Mouse (Mus musculus) gastrocnemius, postnatal 36 days (tissue): ENCODE measurements at regions not wholly inside any gene's neighbourhood (a gene's known extent, or its start where the extent isn't known, plus 50 kb on each side); places are given as distances from the start of the nearest gene placed in this dataset.

Experiments used
- DNase-seq, 2 experiments: peaks; one replicate each; pipeline ENCODE4 v3.0.0; 2022
- intact Hi-C: fragments of 180-260 bp; cut with DNase I; formaldehyde crosslinking; loops from one replicate; pipeline ENCODE4 v1.15.1; 2025
- microRNA-seq, 2 experiments: library from miRNA; unstranded; fragments of <30 nt; microRNA quantifications; one replicate each; pipeline ENCODE4 v1.2.0; 2021

- no peak for DNase-seq
- intact Hi-C loops = no loop called here
These were observed 49.9 kb upstream of the Klf3 start for GRCm38 (mm10) chr5:64753142-64753750.

Small RNA genes lying in the stretch of these regions (microRNA-seq; reads per million reads assigned to microRNA genes)
- gene Gm25306 = 0 reads per million in 2 experiments
